Mouse (Mus musculus) neural tube, embryonic 12.5 days (tissue): ENCODE measurements around the gene Gm4881. TPM values are rescaled to one million over a fixed set of nuclear protein-coding genes. Genes with fewer than 3 reads are reported as not detected.
"Not testable (repeated sequence)": the region's sequence is repeated elsewhere in the genome, so short reads cannot be mapped to it uniquely, and the experiment has no call there.

Source experiments
- ATAC-seq: fragments of 200-750 bp; cut with Nextera tagmentation; 2 replicates; pipeline ENCODE4 v1.8.0; 2017; ENCODE audit warnings: low read depth, mild to moderate bottlenecking, moderate TSS enrichment, moderate library complexity; ENCODE audit not compliant: low FRiP score
- H3K27ac ChIP-seq: fragments of 300-500 bp; sonication (generic); 2 replicates; pipeline ENCODE4 v1.5.1; 2016
- H3K27me3 ChIP-seq: fragments of 300-500 bp; sonication (generic); replicated peaks from 2 replicates; pipeline ENCODE4 v1.6.1; 2016; ENCODE audit warnings: mild to moderate bottlenecking
- H3K36me3 ChIP-seq: fragments of 300-500 bp; sonication (generic); 2 replicates; pipeline ENCODE4 v1.6.1; 2016; ENCODE audit warnings: mild to moderate bottlenecking
- H3K4me1 ChIP-seq: fragments of 300-500 bp; sonication (generic); 2 replicates; pipeline ENCODE4 v1.6.1; 2016
- H3K4me2 ChIP-seq: fragments of 300-500 bp; sonication (generic); replicated peaks from 2 replicates; pipeline ENCODE4 v1.6.1; 2016; ENCODE audit warnings: mild to moderate bottlenecking
- H3K4me3 ChIP-seq: fragments of 300-500 bp; sonication (generic); 2 replicates; pipeline ENCODE4 v1.5.1; 2016
- H3K9ac ChIP-seq: fragments of 300-500 bp; sonication (generic); 2 replicates; pipeline ENCODE4 v1.6.1; 2016; ENCODE audit warnings: mild to moderate bottlenecking
- H3K9me3 ChIP-seq: fragments of 300-500 bp; sonication (generic); 2 replicates; pipeline ENCODE4 v1.6.1; 2016; ENCODE audit warnings: mild to moderate bottlenecking
- WGBS: fragments of 180-500 bp; shearing (Covaris S2); methylation state at CpG from one replicate; pipeline ENCODE4 v1.1.7; 2016; 5-methylcytosine and 5-hydroxymethylcytosine counted together
- polyA plus RNA-seq: library from polyadenylated mRNA; unstranded; fragments of >200 nt; fragmentation: Nextera tagmentation; extraction: Ambion mirVana; gene quantifications from 2 replicates; pipeline ENCODE4 v1.2.1, GENCODE M21; 2016

The Gm4881 gene
- polyA plus RNA-seq, 1 experiment from 2014 or later = 0.84 TPM

DNA sequence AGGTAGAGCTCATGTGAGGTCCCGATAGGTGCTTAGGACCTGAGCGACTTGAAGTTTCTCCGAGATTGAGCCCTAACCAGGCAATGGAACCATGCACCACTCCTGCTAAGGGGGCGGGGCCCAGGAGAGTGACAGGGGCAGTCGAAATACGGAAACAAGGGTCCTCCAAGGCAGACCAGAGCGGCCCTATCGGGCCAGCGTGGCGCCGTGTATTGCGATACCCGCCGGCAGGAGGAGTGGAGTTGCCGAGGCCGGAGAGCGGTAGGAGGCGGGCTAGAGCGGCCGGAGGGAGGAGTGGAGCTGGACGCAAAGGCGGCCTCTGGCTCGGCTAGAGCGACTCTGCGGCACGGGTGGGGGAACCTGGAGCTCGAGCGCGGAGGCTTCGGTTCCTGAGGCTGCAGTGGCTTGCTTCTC, 40.2 kb downstream of the Gm4881 start:
- peaks cover 33% of the 10 kb centered on the region for H3K4me1 ChIP-seq
- peaks cover 15% of the 10 kb centered on the region for H3K36me3 ChIP-seq
- no peaks in the 10 kb centered on the region for H3K9me3 ChIP-seq
- H3K9ac ChIP-seq = peak overlapping the region; percentile 75
- 0 out of 2 replicates have a peak overlapping the region, but pooled peaks have one; percentile 20 for H3K27ac ChIP-seq
- ATAC-seq = peak; percentile 96
- H3K4me2 ChIP-seq = peak overlapping the region; percentile 65
- peak overlapping the region; percentile 60 for H3K4me3 ChIP-seq
- under 1% methylated on average over 30 of the region's 30 CpGs for WGBS
- no peaks in the 10 kb centered on the region for H3K27me3 ChIP-seq

DNA sequence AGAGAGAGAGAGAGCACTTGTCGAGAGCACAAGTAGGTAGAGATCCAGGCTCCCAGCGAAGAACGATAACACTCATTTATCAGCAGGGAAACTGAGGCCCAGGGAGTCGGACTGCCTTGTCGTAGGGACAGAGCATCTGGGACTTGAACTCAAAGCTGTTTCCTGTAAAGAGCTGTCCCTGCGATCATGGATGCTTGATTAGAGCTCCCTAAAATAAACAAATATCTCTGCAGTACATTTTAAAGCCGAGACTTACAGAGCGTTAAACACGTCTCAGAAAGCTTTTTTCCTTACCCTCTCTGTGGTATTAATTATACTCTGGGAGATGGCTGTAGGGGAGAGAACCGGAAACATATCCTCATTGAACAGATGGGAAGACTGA, 40.9 kb downstream of the Gm4881 start:
- no peak overlapping the region for H3K27ac ChIP-seq
- H3K4me3 ChIP-seq = peak overlapping the region; percentile 63
- no peak for ATAC-seq
- H3K27me3 ChIP-seq = no peaks in the 10 kb centered on the region
- WGBS = 45% methylated on average over 10 of the region's 10 CpGs
- peaks cover 33% of the 10 kb centered on the region for H3K4me1 ChIP-seq
- peak overlapping the region; percentile 74; the same call in 1 of the 2 replicates for H3K9ac ChIP-seq
- H3K9me3 ChIP-seq = no peaks in the 10 kb centered on the region
- H3K36me3 ChIP-seq = peaks cover 8% of the 10 kb centered on the region
- H3K4me2 ChIP-seq = peak overlapping the region; percentile 65

DNA sequence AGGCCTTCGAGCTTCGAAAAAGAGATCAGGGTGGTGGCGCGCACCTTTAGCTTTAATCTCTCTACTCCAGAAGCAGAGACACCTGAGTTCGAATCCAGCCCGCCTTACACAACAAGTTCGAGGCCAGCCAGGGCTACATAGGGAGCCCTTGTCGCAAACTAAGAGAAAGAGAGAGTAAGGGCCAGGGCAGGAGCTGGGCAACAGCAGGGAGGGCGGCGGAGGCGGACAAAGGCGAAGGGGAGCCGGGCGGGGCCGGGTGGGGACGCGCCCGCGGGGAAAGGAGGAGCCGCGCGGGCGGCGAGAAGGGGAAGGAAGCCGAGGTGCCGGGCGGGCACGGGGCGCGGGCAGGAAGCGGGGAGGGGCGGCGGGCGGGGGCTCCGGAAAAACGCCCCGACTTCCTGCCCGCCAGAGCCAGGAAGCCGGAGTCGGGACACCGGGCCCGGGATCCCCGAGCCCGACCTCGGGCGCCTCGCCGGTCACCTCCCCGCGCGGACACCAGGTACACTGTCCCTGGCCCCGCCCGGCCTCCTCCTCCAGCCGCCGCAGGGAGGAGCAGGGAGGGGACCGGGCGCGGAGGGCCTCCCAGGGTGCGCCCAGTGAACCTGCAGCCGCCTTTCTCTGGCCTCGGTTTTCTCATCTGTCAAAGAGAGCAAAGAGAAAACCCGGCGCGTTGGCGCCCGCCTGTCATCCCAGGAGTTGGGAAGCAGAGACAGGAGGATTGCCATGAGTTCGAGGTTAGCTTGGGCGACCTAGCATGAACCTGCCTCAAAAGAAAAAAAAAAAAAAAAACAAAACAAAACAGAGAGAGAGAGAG, 41.5 kb downstream of the Gm4881 start, which contains the start of gene Arhgef1:
Gene Arhgef1, plus strand, starts transcription at position 283 of the 814 bp plus-strand sequence.
- Histone ChIP-seq H3K4me1 (peaks cover 33% of the 10 kb centered on the region), H3K4me2 (peak within 1 kb of the TSS; percentile 65), H3K9me3 (no peaks in the 10 kb centered on the region), H3K36me3 (peaks cover 2% of the 10 kb centered on the region; the same call in 1 of the 2 replicates), H3K4me3 (peak within 1 kb of the TSS; percentile 63), H3K9ac (peak within 1 kb of the TSS; percentile 74), H3K27ac (peak within 1 kb of the TSS; percentile 57; the same call in 1 of the 2 replicates), H3K27me3 (no peaks in the 10 kb centered on the region)
- WGBS = 6% methylated on average over 61 of the region's 68 CpGs
- ATAC-seq = no peak

DNA sequence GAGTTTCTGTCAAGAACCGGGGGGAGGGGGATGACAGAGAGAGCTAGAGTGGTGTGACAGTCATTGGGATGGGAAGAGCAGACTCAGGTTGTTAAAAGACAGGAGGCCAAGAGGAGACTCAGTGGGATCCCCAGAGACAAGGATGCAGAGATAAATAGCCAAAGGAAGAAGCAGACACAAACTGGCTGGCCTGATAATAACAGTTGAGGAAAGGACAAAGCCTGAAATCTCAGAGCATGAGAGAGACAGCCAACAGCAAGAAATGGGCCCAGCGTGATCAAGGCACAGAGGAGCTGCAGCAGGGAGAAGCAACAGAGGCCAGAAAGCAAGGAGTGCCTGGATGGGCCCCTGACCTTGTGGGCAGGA, 42.0 kb downstream of the Gm4881 start:
- Histone ChIP-seq H3K27me3 (no peaks in the 10 kb centered on the region), H3K27ac (no peak overlapping the region), H3K4me1 (peaks cover 28% of the 10 kb centered on the region), H3K4me2 (peak overlapping the region; percentile 65), H3K36me3 (no peaks in the 10 kb centered on the region), H3K9ac (peak overlapping the region; percentile 74; the same call in 1 of the 2 replicates), H3K9me3 (no peaks in the 10 kb centered on the region), H3K4me3 (peak overlapping the region; percentile 63)
- 58% methylated on average over 2 of the region's 2 CpGs for WGBS
- no peak for ATAC-seq

DNA sequence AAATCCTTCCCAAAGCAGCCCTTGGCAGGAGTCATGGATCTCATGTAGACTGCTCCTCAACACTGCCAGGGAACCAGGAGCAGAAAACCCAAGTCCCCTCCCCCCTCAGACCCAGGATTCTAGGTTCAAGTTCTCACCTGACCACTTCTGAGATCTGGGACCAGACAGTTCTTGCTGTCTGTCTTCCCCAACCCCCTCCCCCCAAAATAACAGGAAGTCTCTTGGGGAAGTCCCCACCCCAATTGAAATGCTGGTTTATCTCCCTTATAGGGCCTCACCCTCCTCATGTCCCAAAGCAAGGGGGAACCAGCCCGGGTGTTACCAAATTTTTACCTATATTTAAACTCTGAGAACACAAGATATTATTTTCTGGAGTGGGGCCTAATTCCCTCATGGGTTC, 42.5 kb downstream of the Gm4881 start:
- no peak overlapping the region for H3K9ac ChIP-seq
- WGBS = 80% methylated on average over 1 of the region's 1 CpGs
- no peaks in the 10 kb centered on the region for H3K27me3 ChIP-seq
- no peaks in the 10 kb centered on the region for H3K9me3 ChIP-seq
- no peak overlapping the region for H3K4me3 ChIP-seq
- H3K27ac ChIP-seq = no peak overlapping the region
- ATAC-seq = no peak
- no peaks in the 10 kb centered on the region for H3K36me3 ChIP-seq
- peaks cover 25% of the 10 kb centered on the region for H3K4me1 ChIP-seq
- H3K4me2 ChIP-seq = peak overlapping the region; percentile 65; the same call in 1 of the 2 replicates

DNA sequence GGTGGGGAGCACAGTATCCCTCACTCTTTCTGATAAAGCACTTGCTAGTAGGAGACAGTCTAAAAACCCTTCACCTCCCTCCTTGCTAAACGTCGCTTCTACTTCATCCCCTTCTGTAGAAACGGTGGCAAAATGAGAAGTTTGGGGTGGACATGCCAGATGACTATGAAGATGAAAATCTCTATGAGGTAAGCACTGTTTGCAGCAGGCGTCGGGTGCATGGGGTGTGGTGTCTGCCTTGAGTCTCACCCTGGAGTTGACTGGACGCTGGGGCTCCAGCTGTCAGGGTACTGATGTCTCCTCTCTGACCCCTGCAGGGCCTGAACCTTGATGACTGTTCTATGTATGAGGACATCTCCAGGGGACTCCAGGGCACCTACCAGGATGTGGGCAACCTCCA, 43.2 kb downstream of the Gm4881 start:
- 75% methylated on average over 6 of the region's 6 CpGs for WGBS
- Histone ChIP-seq H3K27me3 (no peaks in the 10 kb centered on the region), H3K27ac (no peak overlapping the region), H3K4me1 (peaks cover 18% of the 10 kb centered on the region), H3K36me3 (no peaks in the 10 kb centered on the region), H3K4me2 (no peak overlapping the region), H3K9ac (no peak overlapping the region), H3K9me3 (no peaks in the 10 kb centered on the region), H3K4me3 (no peak overlapping the region)
- no peak for ATAC-seq

DNA sequence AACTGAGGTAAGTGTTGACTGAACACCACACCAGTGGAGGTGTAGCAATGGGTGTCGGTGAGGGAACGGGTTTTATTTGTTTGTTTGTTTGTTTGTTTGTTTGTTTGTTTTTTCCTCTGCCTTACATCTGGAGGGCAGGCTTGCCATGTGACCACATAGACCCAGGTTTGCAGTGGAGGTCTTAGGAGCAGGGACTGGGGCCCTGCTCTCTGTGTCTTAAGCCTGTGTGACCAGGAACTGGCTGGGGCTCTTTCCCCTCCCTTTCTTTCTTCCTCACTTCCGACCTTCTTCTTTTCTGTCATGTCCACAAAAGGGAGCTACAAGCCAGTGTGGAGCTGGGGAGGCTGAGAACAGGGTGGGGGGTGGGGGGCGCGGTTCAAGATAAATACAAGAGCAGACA, 46.3 kb downstream of the Gm4881 start:
- Histone ChIP-seq H3K27ac (no peak overlapping the region), H3K4me1 (peaks cover 2% of the 10 kb centered on the region; the same call in 1 of the 2 replicates), H3K36me3 (no peaks in the 10 kb centered on the region), H3K27me3 (no peaks in the 10 kb centered on the region), H3K9ac (no peak overlapping the region), H3K4me3 (no peak overlapping the region), H3K4me2 (no peak overlapping the region), H3K9me3 (no peaks in the 10 kb centered on the region)
- no peak for ATAC-seq
- 78% methylated on average over 5 of the region's 5 CpGs for WGBS

GRCm38 (mm10) chr7:24897224-24897623, 47.1 kb downstream of the Gm4881 start, which contains the start of gene Cd79a:
Gene Cd79a (plus strand): TSS chr7:24897381.
- Histone ChIP-seq H3K4me3 (no peak within 1 kb of the TSS), H3K9ac (no peak within 1 kb of the TSS), H3K27me3 (no peaks in the 10 kb centered on the region), H3K27ac (no peak within 1 kb of the TSS), H3K9me3 (no peaks in the 10 kb centered on the region), H3K4me2 (no peak within 1 kb of the TSS), H3K36me3 (no peaks in the 10 kb centered on the region), H3K4me1 (no peaks in the 10 kb centered on the region)
- no peak for ATAC-seq
- WGBS = 78% methylated on average over 12 of the region's 12 CpGs

DNA sequence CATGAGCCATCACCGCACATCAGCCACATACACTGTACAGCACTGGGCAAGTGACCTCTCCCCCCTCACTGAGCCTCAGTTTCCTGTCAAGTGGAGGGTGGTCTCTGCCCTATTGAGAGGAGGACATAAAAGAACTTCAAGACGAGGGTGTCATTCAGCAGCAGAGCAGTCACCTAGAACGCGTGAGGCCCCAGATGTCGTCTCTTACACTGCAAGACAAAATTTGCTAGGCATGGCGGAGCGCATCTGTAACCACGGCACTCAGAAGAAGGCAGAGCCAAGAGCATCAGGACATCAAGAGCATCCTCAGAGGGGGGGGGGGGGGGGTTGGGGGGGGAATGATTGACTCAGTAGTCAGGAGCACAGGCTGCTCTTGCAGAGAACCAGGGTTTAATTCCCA, 48.0 kb downstream of the Gm4881 start:
- Histone ChIP-seq H3K9ac (no peak overlapping the region), H3K4me2 (no peak overlapping the region), H3K4me3 (no peak overlapping the region), H3K36me3 (peaks cover 7% of the 10 kb centered on the region; the same call in 1 of the 2 replicates), H3K4me1 (no peaks in the 10 kb centered on the region), H3K27me3 (no peaks in the 10 kb centered on the region), H3K27ac (no peak overlapping the region), H3K9me3 (no peaks in the 10 kb centered on the region)
- ATAC-seq = no peak
- 72% methylated on average over 8 of the region's 8 CpGs for WGBS

GRCm38 (mm10) chr7:24895749-24896148, 48.5 kb downstream of the Gm4881 start:
- not testable (repeated sequence) for H3K27ac ChIP-seq, ATAC-seq
- WGBS = 91% methylated on average over 2 of the region's 2 CpGs

GRCm38 (mm10) chr7:24892125-24892583, 52.1 kb downstream of the Gm4881 start:
- H3K4me3 ChIP-seq = no peak overlapping the region
- no peaks in the 10 kb centered on the region for H3K9me3 ChIP-seq
- no peak overlapping the region for H3K9ac ChIP-seq
- H3K4me2 ChIP-seq = no peak overlapping the region
- peaks cover 3% of the 10 kb centered on the region; the same call in 1 of the 2 replicates for H3K4me1 ChIP-seq
- no peak overlapping the region for H3K27ac ChIP-seq
- 79% methylated on average over 2 of the region's 2 CpGs for WGBS
- H3K27me3 ChIP-seq = no peaks in the 10 kb centered on the region
- peaks cover 43% of the 10 kb centered on the region for H3K36me3 ChIP-seq
- no peak for ATAC-seq

More at GRCm38 (mm10) chr7:24895749-24896148, 48.5 kb downstream of the Gm4881 start:
- not testable (repeated sequence) for H3K4me1 ChIP-seq, H3K9ac ChIP-seq, H3K4me2 ChIP-seq, H3K27me3 ChIP-seq, H3K4me3 ChIP-seq, H3K9me3 ChIP-seq
- peaks cover 10% of the 10 kb centered on the region; the same call in 1 of the 2 replicates for H3K36me3 ChIP-seq

- no peak overlapping the region for H3K27ac ChIP-seq
- H3K4me2 ChIP-seq = no peak overlapping the region
- peaks cover 50% of the 10 kb centered on the region for H3K36me3 ChIP-seq
- H3K9ac ChIP-seq = no peak overlapping the region
- no peaks in the 10 kb centered on the region for H3K27me3 ChIP-seq
- H3K4me3 ChIP-seq = no peak overlapping the region
- no peak for ATAC-seq
- H3K9me3 ChIP-seq = no peaks in the 10 kb centered on the region
- peaks cover 10% of the 10 kb centered on the region for H3K4me1 ChIP-seq
- WGBS = 74% methylated on average over 3 of the region's 3 CpGs
Measured at GRCm38 (mm10) chr7:24891241-24892124, 52.8 kb downstream of the Gm4881 start.
